In genomic region chr3:84449015-84449414, GRCm38 (mm10) we compare ENCODE assay signal across 29 mouse cellular contexts.
"Had no signal": no experiment of that assay in that cellular context is flagged by ENCODE, and none has a peak within 500 bp of the region (broad histone marks: within the 10 kb centered on the region; RNA-seq: fewer than 3 reads in every experiment).

No protein-coding gene starts in this region.

- DNase-seq: left cerebral cortex, postnatal 4 days; liver; liver, embryonic 13.5 days; liver, postnatal 0 days; lung, adult 18-20 months; lung, postnatal 10 days; lung, postnatal 14 days; lung, postnatal 36 days; midbrain, embryonic 14.5 days had no signal

- H3K9me3 ChIP-seq: limb, embryonic 10.5 days; limb, embryonic 12.5 days; limb, embryonic 13.5 days; limb, embryonic 15.5 days; liver, embryonic 12.5 days; liver, embryonic 13.5 days; liver, embryonic 15.5 days; megakaryocyte, embryonic 14.5 days; midbrain, embryonic 10.5 days; midbrain, embryonic 12.5 days; midbrain, embryonic 13.5 days; midbrain, embryonic 15.5 days; neural tube, embryonic 12.5 days; neural tube, embryonic 13.5 days had no signal

- H3K4me2 ChIP-seq: limb, embryonic 12.5 days; limb, embryonic 13.5 days; limb, embryonic 15.5 days; liver, embryonic 11.5 days; liver, embryonic 12.5 days; liver, embryonic 13.5 days; liver, embryonic 15.5 days; midbrain, embryonic 11.5 days; midbrain, embryonic 12.5 days; midbrain, embryonic 13.5 days; midbrain, embryonic 15.5 days; neural tube, embryonic 12.5 days; neural tube, embryonic 13.5 days had no signal

- H3K36me3 ChIP-seq: limb, embryonic 10.5 days; limb, embryonic 13.5 days; limb, embryonic 15.5 days; midbrain, embryonic 10.5 days; midbrain, embryonic 12.5 days; midbrain, embryonic 15.5 days had no signal

- ATAC-seq: liver, embryonic 12.5 days; liver, postnatal 0 days; midbrain, embryonic 13.5 days; midbrain, embryonic 15.5 days; midbrain, embryonic 16.5 days had no signal

- H3K4me3 ChIP-seq: left cerebral cortex, adult 2 months; limb, embryonic 10.5 days; limb, embryonic 12.5 days; limb, embryonic 13.5 days; limb, embryonic 15.5 days; liver, embryonic 12.5 days; liver, embryonic 13.5 days; liver, embryonic 15.5 days; megakaryocyte, embryonic 14.5 days; midbrain, embryonic 10.5 days; midbrain, embryonic 12.5 days; midbrain, embryonic 13.5 days; midbrain, embryonic 15.5 days; myocyte; neural tube, embryonic 12.5 days; neural tube, embryonic 13.5 days had no signal

- H3K9ac ChIP-seq: limb, embryonic 12.5 days; limb, embryonic 13.5 days; limb, embryonic 15.5 days; liver, embryonic 12.5 days; liver, embryonic 13.5 days; liver, embryonic 14.5 days; liver, embryonic 15.5 days; liver, postnatal 0 days; midbrain, embryonic 12.5 days; midbrain, embryonic 13.5 days; midbrain, embryonic 15.5 days; neural tube, embryonic 12.5 days; neural tube, embryonic 13.5 days had no signal

- H3K27me3 ChIP-seq: limb, embryonic 12.5 days; limb, embryonic 15.5 days; midbrain, embryonic 15.5 days; neural tube, embryonic 13.5 days had no signal

- H3K27ac ChIP-seq: left cerebral cortex, adult 2 months; limb, embryonic 10.5 days; limb, embryonic 12.5 days; limb, embryonic 13.5 days; limb, embryonic 15.5 days; liver, embryonic 12.5 days; liver, embryonic 13.5 days; liver, embryonic 14.5 days; liver, embryonic 15.5 days; macrophage; midbrain, embryonic 10.5 days; midbrain, embryonic 12.5 days; midbrain, embryonic 13.5 days; midbrain, embryonic 15.5 days; neural tube, embryonic 12.5 days; neural tube, embryonic 13.5 days had no signal

- H3K4me1 ChIP-seq: midbrain, embryonic 15.5 days; neural tube, embryonic 12.5 days had no signal
